In genomic region chr9:53975122-53975518, GRCm38 (mm10) we compare ENCODE assay signal across 8 mouse cellular contexts. TPM values are rescaled to one million over a fixed set of nuclear protein-coding genes. Genes with fewer than 3 reads are reported as not detected.
A peak's percentile ranks its signal among the peaks of the same experiment; 100 is the strongest.
DNase-seq lines count a peak whose midpoint lies in the region; ATAC-seq and TF ChIP-seq lines count a peak whose summit lies in the region.

Gene Elmod1, minus strand, starts transcription at chr9:53975301.

- no peaks in the 10 kb centered on the region for H3K9me3 ChIP-seq in forebrain, embryonic 10.5 days
- H3K9me3 ChIP-seq in intestine, embryonic 14.5 days (ENCODE audit: control insufficient read depth, low read length) = no peaks in the 10 kb centered on the region
- H3K9me3 ChIP-seq in midbrain, embryonic 16.5 days (replicated peaks; ENCODE audit: control insufficient read depth, low read length, poor library complexity, severe bottlenecking) = no peaks in the 10 kb centered on the region

- ATAC-seq in intestine, embryonic 14.5 days (replicated peaks; ENCODE audit: low FRiP score, low TSS enrichment, low read depth) = peak; percentile 83
- ATAC-seq in midbrain, embryonic 16.5 days = peak; percentile 91
- no peak for ATAC-seq in megakaryocyte-erythroid progenitor cell, adult 5-6 weeks (replicated peaks; ENCODE audit: low FRiP score, low TSS enrichment, poor library complexity, severe bottlenecking)

- H3K4me3 ChIP-seq in heart, adult 2 months = peak within 1 kb of the TSS; percentile 15; the same call in 1 of the 2 replicates
- peak within 1 kb of the TSS; percentile 78 for H3K4me3 ChIP-seq in forebrain, embryonic 10.5 days
- peak within 1 kb of the TSS; percentile 51 for H3K4me3 ChIP-seq in intestine, embryonic 14.5 days (ENCODE audit: low read depth, low read length)
- peak within 1 kb of the TSS; percentile 85 for H3K4me3 ChIP-seq in midbrain, embryonic 16.5 days (ENCODE audit: low read depth, low read length)

- no peak for TF ChIP-seq POLR2A in heart, adult 2 months (IDR thresholded peaks at IDR 0.05; ENCODE audit: insufficient read depth, low read depth, low read length)

- no peak within 1 kb of the TSS for H3K9ac ChIP-seq in heart, adult 2 months (ENCODE audit: low read depth, low read length)
- peak within 1 kb of the TSS; percentile 14; the same call in 1 of the 2 replicates for H3K9ac ChIP-seq in intestine, embryonic 14.5 days (ENCODE audit: low read length)
- H3K9ac ChIP-seq in midbrain, embryonic 16.5 days (ENCODE audit: low read depth, low read length) = peak within 1 kb of the TSS; percentile 94

- no peak for DNase-seq in heart, adult 2 months
- DNase-seq in heart, postnatal 25 days (ENCODE audit: low spot score) = no peak
- peak; percentile 90 for DNase-seq in brain, adult 2 months (ENCODE audit: low read depth, low spot score)
- peak; percentile 55 for DNase-seq in forebrain, embryonic 10.5 days (ENCODE audit: extremely low spot score, low spot score)
- peak; percentile 75 for DNase-seq in intestine, embryonic 14.5 days (ENCODE audit: low spot score)
- peak; percentile 77 to 87 for DNase-seq in left cerebral cortex, postnatal 36 days (ENCODE audit: low spot score in 2 of 2)

- H3K4me1 ChIP-seq in heart, adult 2 months (ENCODE audit: control insufficient read depth, insufficient read depth, low read length) = no peaks in the 10 kb centered on the region
- H3K4me1 ChIP-seq in forebrain, embryonic 10.5 days = peaks cover 19% of the 10 kb centered on the region
- H3K4me1 ChIP-seq in intestine, embryonic 14.5 days (replicated peaks; ENCODE audit: control insufficient read depth, insufficient read depth, low read length) = 0 out of 2 replicates have a peak, but pooled peaks cover 2% of the 10 kb centered on the region
- peaks cover 11% of the 10 kb centered on the region for H3K4me1 ChIP-seq in midbrain, embryonic 16.5 days (ENCODE audit: control insufficient read depth, insufficient read depth, low read length)

- no peak within 1 kb of the TSS for H3K27ac ChIP-seq in heart, adult 2 months
- H3K27ac ChIP-seq in forebrain, embryonic 10.5 days = peak within 1 kb of the TSS; percentile 76
- no peak within 1 kb of the TSS for H3K27ac ChIP-seq in intestine, embryonic 14.5 days (ENCODE audit: low read depth)
- peak within 1 kb of the TSS; percentile 93 for H3K27ac ChIP-seq in midbrain, embryonic 16.5 days (ENCODE audit: low read length)

- TF ChIP-seq CTCF in heart, adult 2 months (IDR thresholded peaks at IDR 0.05) = peak; percentile 45

- no peaks in the 10 kb centered on the region for H3K36me3 ChIP-seq in heart, adult 2 months (ENCODE audit: control insufficient read depth, insufficient read depth, low read length)
- H3K36me3 ChIP-seq in forebrain, embryonic 10.5 days (replicated peaks) = no peaks in the 10 kb centered on the region
- no peaks in the 10 kb centered on the region for H3K36me3 ChIP-seq in intestine, embryonic 14.5 days (ENCODE audit: control insufficient read depth, insufficient read depth, low read length)
- H3K36me3 ChIP-seq in midbrain, embryonic 16.5 days (ENCODE audit: control insufficient read depth, insufficient read depth, low read length) = no peaks in the 10 kb centered on the region

- peaks cover 1% of the 10 kb centered on the region for H3K27me3 ChIP-seq in heart, adult 2 months (ENCODE audit: control insufficient read depth, insufficient read depth, low read length)
- peaks cover 45% of the 10 kb centered on the region for H3K27me3 ChIP-seq in forebrain, embryonic 10.5 days (ENCODE audit: poor library complexity, severe bottlenecking)
- H3K27me3 ChIP-seq in intestine, embryonic 14.5 days (replicated peaks; ENCODE audit: control insufficient read depth, insufficient read depth, low read length) = peaks cover 42% of the 10 kb centered on the region
- H3K27me3 ChIP-seq in midbrain, embryonic 16.5 days (ENCODE audit: control insufficient read depth, insufficient read depth, low read depth, low read length) = no peaks in the 10 kb centered on the region; the same call in 1 of the 2 replicates

- H3K79me2 ChIP-seq in heart, adult 2 months (replicated peaks; ENCODE audit: control insufficient read depth, insufficient read depth, low read length) = no peaks in the 10 kb centered on the region

- H3K4me2 ChIP-seq in intestine, embryonic 14.5 days (ENCODE audit: low read length) = peak within 1 kb of the TSS; percentile 88
- peak within 1 kb of the TSS; percentile 78 for H3K4me2 ChIP-seq in midbrain, embryonic 16.5 days (ENCODE audit: low read length)

- 3% methylated on average over 34 of the region's 36 CpGs for WGBS in heart, adult 2 months
- under 1% methylated on average over 34 of the region's 36 CpGs for WGBS in forebrain, embryonic 10.5 days
- 1% methylated on average over 35 of the region's 36 CpGs for WGBS in intestine, embryonic 14.5 days
- under 1% methylated on average over 36 of the region's 36 CpGs for WGBS in midbrain, embryonic 16.5 days

- TF ChIP-seq EP300 in heart, adult 2 months (IDR thresholded peaks at IDR 0.05; ENCODE audit: insufficient read depth, low read depth, low read length) = no peak

- intact Hi-C loops in heart, adult 2 months (cut with DNase I) = no loop called here
- intact Hi-C loops in heart, postnatal 25 days (cut with DNase I) = no loop called here
- intact Hi-C loops in left cerebral cortex, postnatal 36 days (cut with DNase I) = loop anchor here (2.0 kb wide), 1 partner anchor 40 kb away; no protein-coding TSS in a partner anchor

RNA-seq across cellular contexts. Expression of gene Elmod1, which starts in this region (rescaled TPM):
- under 1 TPM; 0.10 to 0.18 TPM for total RNA-seq in heart, adult 2 months (2021)
- 0.06 and 0.20 TPM in 2 replicates for polyA plus RNA-seq in heart, adult 2 months (2012; rRNA removed)
- total RNA-seq in heart, postnatal 25 days (2021) = under 1 TPM; 0.10 to 0.22 TPM
- polyA plus RNA-seq in forebrain, embryonic 10.5 days (2016; fragmentation: Nextera tagmentation; extraction: Ambion mirVana) = 0.21 and 0.36 TPM in 2 replicates
- 1.1 and 1.2 TPM in 2 replicates for polyA plus RNA-seq in intestine, embryonic 14.5 days (2014; fragmentation: Nextera tagmentation; extraction: Ambion mirVana)
- 100 to 1,000 TPM; 175 to 181 TPM for total RNA-seq in left cerebral cortex, postnatal 36 days (2021)
- 19.3 and 19.4 TPM in 2 replicates for polyA plus RNA-seq in midbrain, embryonic 16.5 days (2015; fragmentation: Nextera tagmentation; extraction: Ambion mirVana)
- not detected in 2 replicates for total RNA-seq in megakaryocyte-erythroid progenitor cell, adult 5-6 weeks (2014; fragmentation: Nextera tagmentation)
- total RNA-seq in megakaryocyte-erythroid progenitor cell, adult 5-6 weeks (2017) = not detected in 2 replicates

Comparison
In these comparisons a context has a peak if more than half of its experiments do, and no peak if none do; other contexts are left out.
1. RNA of gene Elmod1 (total RNA-seq): 175 to 181 TPM in left cerebral cortex, postnatal 36 days; 0.10 to 0.22 TPM in heart, postnatal 25 days, 0.10 to 0.18 TPM in heart, adult 2 months and not detected in megakaryocyte-erythroid progenitor cell, adult 5-6 weeks; every median in the first group is over 100 times any median in the second.
2. Peak in DNase-seq, H3K4me3 ChIP-seq and H3K27ac ChIP-seq in forebrain, embryonic 10.5 days; RNA of the gene not detected or under 1 TPM.
3. DNase-seq: peak in brain, adult 2 months (single experiment), intestine, embryonic 14.5 days (single experiment) and left cerebral cortex, postnatal 36 days (2 of 2); none in heart, adult 2 months (0 of 2) and heart, postnatal 25 days (single experiment).
4. H3K4me3 ChIP-seq: peak in every context shown above with its lines; median percentile 85 in midbrain, embryonic 16.5 days; 78 in forebrain, embryonic 10.5 days; 51 in intestine, embryonic 14.5 days; 15 in heart, adult 2 months.